Mouse (Mus musculus) small intestine, adult 2 months (tissue): ENCODE measurements at regions not wholly inside any gene's neighbourhood (a gene's known extent, or its start where the extent isn't known, plus 50 kb on each side); places are given as distances from the start of the nearest gene placed in this dataset.

ENCODE experiments used
- H3K27ac ChIP-seq: fragments of 200-500 bp; 2 replicates; pipeline ENCODE4 v1.5.1; 2012; ENCODE audit warnings: low read depth, low read length, control low read depth, inconsistent platforms; ENCODE audit not compliant: insufficient read depth
- H3K27me3 ChIP-seq: fragments of 200-500 bp; 2 replicates; pipeline ENCODE4 v1.6.1; 2012; ENCODE audit warnings: mild to moderate bottlenecking, moderate library complexity, low read length, inconsistent platforms; ENCODE audit not compliant: control insufficient read depth, insufficient read depth
- H3K36me3 ChIP-seq: fragments of 200-500 bp; 2 replicates; pipeline ENCODE4 v1.6.1; 2012; ENCODE audit warnings: mild to moderate bottlenecking, low read length, control low read depth, inconsistent platforms; ENCODE audit not compliant: control insufficient read depth, insufficient read depth
- H3K4me1 ChIP-seq: fragments of 200-500 bp; 2 replicates; pipeline ENCODE4 v1.6.1; 2012; ENCODE audit warnings: low read length, inconsistent platforms, mixed read lengths; ENCODE audit not compliant: control insufficient read depth, insufficient read depth, insufficient read length
- H3K4me3 ChIP-seq: fragments of 200-500 bp; 2 replicates; pipeline ENCODE4 v1.5.1; 2012; ENCODE audit warnings: low read depth, mild to moderate bottlenecking, control low read depth, inconsistent platforms, low read length, moderate library complexity
- CTCF ChIP-seq: fragments of 200-500 bp; IDR thresholded peaks from 2 replicates; pipeline ENCODE4 v1.5.1; 2012; ENCODE audit warnings: low read depth, mild to moderate bottlenecking, control low read depth, inconsistent platforms, low read length, moderate library complexity, mixed read lengths; ENCODE audit not compliant: insufficient replicate concordance, insufficient read length; ENCODE audit errors: extremely low read depth
- POLR2A ChIP-seq: fragments of 200-500 bp; IDR thresholded peaks from 2 replicates; pipeline ENCODE4 v1.6.1; 2012; ENCODE audit warnings: low read depth, mild to moderate bottlenecking, control low read depth, inconsistent platforms, low read length, moderate library complexity
- WGBS: fragments of 180-500 bp; shearing (Covaris S2); methylation state at CpG from one replicate; pipeline ENCODE4 v1.1.7; 2018; 5-methylcytosine and 5-hydroxymethylcytosine counted together

DNA sequence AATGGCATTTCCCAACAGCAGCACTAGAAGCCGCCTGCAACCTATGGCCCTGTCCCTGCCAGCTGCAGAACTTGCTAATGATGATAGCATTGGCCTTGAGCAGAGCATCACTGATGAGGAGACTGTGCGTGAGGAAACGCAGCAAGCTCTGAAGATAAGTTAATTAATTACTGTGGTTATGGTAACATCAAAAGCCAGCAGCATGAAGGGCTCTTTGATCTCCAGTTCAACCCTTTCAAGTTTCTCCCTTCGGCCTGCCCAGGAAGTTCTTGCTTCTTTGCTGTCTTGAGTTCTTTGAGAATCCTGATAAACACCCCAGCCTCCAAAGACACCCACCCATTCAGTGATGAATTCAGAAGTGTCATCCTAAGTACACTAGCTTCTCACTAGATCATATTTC lies 121.7 kb upstream of the Akirin2 start:
- H3K27me3 ChIP-seq = no peaks in the 10 kb centered on the region
- no peak for TF ChIP-seq CTCF
- TF ChIP-seq POLR2A = no peak
- no peaks in the 10 kb centered on the region for H3K36me3 ChIP-seq
- H3K27ac ChIP-seq = no peak overlapping the region
- H3K4me3 ChIP-seq = no peak overlapping the region
- 43% methylated on average over 4 of the region's 4 CpGs for WGBS
- H3K4me1 ChIP-seq = no peaks in the 10 kb centered on the region

DNA sequence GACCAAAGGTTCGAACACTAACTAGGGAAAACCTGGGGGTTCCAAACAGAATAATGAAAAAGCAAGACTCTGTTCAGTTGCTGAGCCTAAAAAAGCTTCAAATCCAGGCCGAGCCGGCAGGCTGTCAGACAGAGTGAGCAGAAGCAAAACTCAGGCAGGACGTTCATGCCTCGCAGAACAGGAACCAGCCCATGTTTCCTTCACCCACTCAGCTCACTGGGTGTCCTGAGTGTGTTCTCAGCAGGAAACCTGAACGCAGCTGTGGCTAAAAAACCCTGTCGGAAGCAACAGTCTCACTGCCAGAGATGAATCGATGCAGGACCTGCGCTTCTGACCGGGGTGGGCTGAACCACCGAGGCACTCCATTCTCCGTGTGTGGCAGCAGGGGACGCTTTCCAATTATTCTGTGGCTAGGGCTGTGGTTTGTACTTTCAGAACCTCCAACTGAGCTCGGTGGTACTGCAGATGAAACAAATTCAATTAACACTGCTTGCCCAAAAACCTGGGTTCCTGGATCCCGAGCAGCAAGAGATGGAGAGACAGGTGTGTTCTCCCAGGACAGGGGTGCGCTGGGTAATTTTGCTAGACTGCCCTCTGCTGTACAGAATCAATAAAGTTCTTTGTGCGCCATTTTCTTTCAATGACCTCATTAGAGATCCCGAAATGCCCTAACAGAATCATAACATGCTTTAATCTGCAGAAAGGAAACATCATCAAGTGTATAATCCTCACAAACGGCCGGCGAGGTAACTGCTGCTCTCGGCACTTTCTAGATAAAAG lies 121.1 kb upstream of the Akirin2 start:
- H3K4me1 ChIP-seq = no peaks in the 10 kb centered on the region
- H3K36me3 ChIP-seq = no peaks in the 10 kb centered on the region
- TF ChIP-seq POLR2A (no peak), CTCF (no peak)
- H3K4me3 ChIP-seq = 0 out of 2 replicates have a peak overlapping the region, but pooled peaks have one; percentile 3
- WGBS = 74% methylated on average over 22 of the region's 22 CpGs
- no peaks in the 10 kb centered on the region for H3K27me3 ChIP-seq
- H3K27ac ChIP-seq = no peak overlapping the region

DNA sequence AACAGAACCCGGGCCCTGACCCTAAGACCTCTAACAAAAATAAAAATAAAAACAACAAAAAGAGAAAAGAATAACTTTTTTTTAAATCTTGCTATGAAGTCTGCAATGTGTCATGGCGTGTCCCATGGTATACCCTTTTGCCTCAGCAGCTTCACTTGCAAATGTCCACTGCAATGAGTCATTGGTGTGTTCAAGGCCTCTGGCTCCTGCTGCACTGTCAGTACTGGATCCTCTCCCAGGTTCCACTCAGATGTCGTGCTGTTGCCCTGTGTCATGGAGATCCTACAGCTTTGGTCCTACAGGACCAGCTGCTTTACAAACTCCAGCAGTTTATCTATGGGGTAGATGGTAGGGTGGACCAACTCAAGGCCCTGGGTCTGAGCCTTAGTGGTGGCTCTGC lies 113.4 kb upstream of the Akirin2 start:
- no peaks in the 10 kb centered on the region for H3K4me1 ChIP-seq
- no peak overlapping the region for H3K27ac ChIP-seq
- no peaks in the 10 kb centered on the region for H3K36me3 ChIP-seq
- H3K4me3 ChIP-seq = no peak overlapping the region
- TF ChIP-seq CTCF = no peak
- TF ChIP-seq POLR2A = no peak
- WGBS = 80% methylated on average over 3 of the region's 3 CpGs
- no peaks in the 10 kb centered on the region for H3K27me3 ChIP-seq

DNA sequence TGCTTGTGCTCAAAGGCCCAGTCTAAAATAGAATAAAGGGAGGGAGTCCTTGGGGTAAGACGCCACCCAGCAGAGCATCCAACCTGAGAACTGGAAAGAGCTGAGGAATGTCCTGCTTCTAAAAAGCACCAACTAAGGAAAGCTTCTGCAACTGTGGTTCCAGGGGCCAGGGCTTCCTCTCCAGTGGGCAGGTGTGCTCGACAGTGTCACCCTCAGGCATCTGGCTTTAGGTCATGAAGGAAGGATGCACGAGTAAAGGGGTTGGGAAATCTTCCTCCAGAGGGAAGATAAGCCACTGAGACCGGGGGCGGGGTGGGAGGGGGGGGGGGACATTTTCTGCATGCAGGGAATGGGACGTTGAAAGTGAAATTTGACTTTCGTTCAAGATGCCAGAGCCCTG lies 101.2 kb upstream of the Akirin2 start:
- H3K36me3 ChIP-seq = no peaks in the 10 kb centered on the region
- H3K4me1 ChIP-seq = no peaks in the 10 kb centered on the region
- H3K4me3 ChIP-seq = no peak overlapping the region
- 63% methylated on average over 7 of the region's 7 CpGs for WGBS
- TF ChIP-seq CTCF (no peak), POLR2A (no peak)
- H3K27me3 ChIP-seq = no peaks in the 10 kb centered on the region
- no peak overlapping the region for H3K27ac ChIP-seq

DNA sequence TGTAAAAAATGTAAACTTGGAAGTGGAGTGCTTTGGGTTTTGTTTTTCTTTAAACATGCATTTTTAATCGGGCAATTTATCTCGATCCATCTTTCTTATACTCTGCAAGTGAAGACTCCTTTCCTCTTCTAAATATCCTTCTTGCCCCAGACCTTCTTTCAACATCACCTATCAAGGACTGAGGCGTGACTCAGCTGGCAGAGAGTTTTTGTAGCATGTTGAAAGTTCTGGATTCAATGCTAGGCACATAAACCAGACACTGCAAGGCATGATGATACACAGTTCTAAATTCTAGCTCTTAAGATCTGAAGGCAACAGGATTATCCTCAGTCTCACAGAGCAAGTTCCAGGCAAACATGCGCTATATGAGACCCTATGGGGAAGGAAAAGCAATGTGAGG lies 88.1 kb upstream of the Akirin2 start:
- no peaks in the 10 kb centered on the region for H3K36me3 ChIP-seq
- H3K27ac ChIP-seq = no peak overlapping the region
- TF ChIP-seq CTCF (no peak), POLR2A (no peak)
- no peaks in the 10 kb centered on the region for H3K4me1 ChIP-seq
- 83% methylated on average over 4 of the region's 4 CpGs for WGBS
- no peaks in the 10 kb centered on the region for H3K27me3 ChIP-seq
- no peak overlapping the region for H3K4me3 ChIP-seq

DNA sequence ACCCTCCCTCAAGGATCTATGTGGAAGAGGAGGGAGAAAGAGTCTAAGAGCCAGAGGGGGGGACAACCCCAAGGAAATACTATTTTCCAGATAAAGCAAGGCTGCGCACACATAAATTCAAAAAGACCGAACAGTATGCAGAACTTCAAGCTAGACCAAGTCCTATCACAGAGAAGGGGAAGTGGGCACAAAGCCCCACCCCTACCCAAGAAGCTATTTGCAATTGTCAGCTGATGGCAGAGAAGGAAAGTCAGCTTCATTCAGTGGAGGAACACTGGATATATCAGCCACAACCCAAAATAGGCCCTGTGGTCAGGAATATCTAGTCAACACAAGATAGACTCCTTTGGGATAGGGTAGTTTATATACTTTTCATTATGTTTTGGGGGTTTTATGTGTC lies 84.9 kb upstream of the Akirin2 start:
- Histone ChIP-seq H3K27ac (no peak overlapping the region), H3K27me3 (no peaks in the 10 kb centered on the region), H3K4me3 (no peak overlapping the region), H3K36me3 (no peaks in the 10 kb centered on the region), H3K4me1 (no peaks in the 10 kb centered on the region)
- no peak for TF ChIP-seq CTCF
- TF ChIP-seq POLR2A = no peak
- WGBS = 88% methylated on average over 2 of the region's 2 CpGs

DNA sequence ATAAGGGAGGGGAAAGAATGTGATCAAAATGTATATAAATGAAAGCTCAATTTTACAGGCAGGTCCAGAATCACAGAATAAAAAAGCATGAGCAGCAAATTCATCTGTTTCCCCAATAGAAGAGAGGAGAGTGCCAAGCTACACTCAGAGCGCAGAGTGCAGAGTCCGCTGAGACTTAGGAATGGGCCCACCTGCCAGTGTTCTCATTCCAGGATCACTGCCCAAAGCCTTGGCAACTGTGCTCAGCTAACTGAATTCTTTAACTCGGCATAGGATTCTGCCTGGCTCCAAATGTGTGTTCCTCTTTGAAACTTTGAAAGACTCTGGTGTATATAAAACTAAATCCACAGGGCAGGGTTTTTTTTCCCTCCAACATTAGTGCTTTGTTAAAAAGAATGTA lies 84.4 kb upstream of the Akirin2 start:
- Histone ChIP-seq H3K27me3 (no peaks in the 10 kb centered on the region), H3K36me3 (no peaks in the 10 kb centered on the region), H3K27ac (no peak overlapping the region), H3K4me1 (no peaks in the 10 kb centered on the region), H3K4me3 (no peak overlapping the region)
- WGBS = 70% methylated on average over 3 of the region's 3 CpGs
- TF ChIP-seq POLR2A = no peak
- no peak for TF ChIP-seq CTCF

DNA sequence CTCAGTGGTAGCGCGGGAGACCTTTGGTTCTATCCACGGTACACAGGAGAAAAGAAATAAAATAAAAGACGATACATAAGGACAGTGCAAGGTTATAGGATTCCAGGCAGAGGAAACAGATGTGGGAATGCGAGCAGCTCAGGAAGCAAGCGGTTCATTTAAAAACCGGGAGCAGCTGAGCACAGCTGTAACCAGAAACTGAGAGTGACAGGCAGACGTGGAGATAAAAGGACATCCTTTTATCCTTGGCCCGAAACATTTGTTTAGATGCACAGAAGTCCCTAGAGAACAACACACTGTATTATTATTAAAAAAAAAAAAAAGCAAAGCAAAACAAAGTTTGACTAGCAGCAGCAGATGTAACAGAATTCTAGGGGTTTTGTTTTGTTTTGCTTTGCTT lies 82.6 kb upstream of the Akirin2 start:
- H3K36me3 ChIP-seq = no peaks in the 10 kb centered on the region
- no peak overlapping the region for H3K27ac ChIP-seq
- no peaks in the 10 kb centered on the region for H3K4me1 ChIP-seq
- TF ChIP-seq POLR2A = no peak
- no peak for TF ChIP-seq CTCF
- no peak overlapping the region for H3K4me3 ChIP-seq
- 70% methylated on average over 9 of the region's 9 CpGs for WGBS
- H3K27me3 ChIP-seq = no peaks in the 10 kb centered on the region
